Mouse (Mus musculus) intestine, postnatal 0 days (tissue): ENCODE data around the gene Ctdspl. TPM values are rescaled to one million over a fixed set of nuclear protein-coding genes. Genes with fewer than 3 reads are reported as not detected.

Source experiments
- ATAC-seq: fragments of 200-750 bp; cut with Nextera tagmentation; 2 replicates; pipeline ENCODE4 v1.8.0; 2017; ENCODE audit warnings: mild to moderate bottlenecking, moderate TSS enrichment, moderate library complexity
- H3K27ac ChIP-seq: fragments of 300-500 bp; sonication (generic); 2 replicates; pipeline ENCODE4 v1.5.1; 2014; ENCODE audit warnings: mild to moderate bottlenecking, low read depth, low read length, moderate library complexity
- H3K27me3 ChIP-seq: fragments of 300-500 bp; sonication (generic); replicated peaks from 2 replicates; pipeline ENCODE4 v1.6.1; 2014; ENCODE audit warnings: low read length, mixed read lengths; ENCODE audit not compliant: control insufficient read depth, insufficient read depth
- H3K36me3 ChIP-seq: fragments of 300-500 bp; sonication (generic); 2 replicates; pipeline ENCODE4 v1.6.1; 2014; ENCODE audit warnings: mild to moderate bottlenecking, moderate library complexity; ENCODE audit not compliant: control insufficient read depth, insufficient read depth
- H3K4me1 ChIP-seq: fragments of 300-500 bp; sonication (generic); replicated peaks from 2 replicates; pipeline ENCODE4 v1.6.1; 2014; ENCODE audit warnings: antibody characterized with exemption, low read length, mixed read lengths; ENCODE audit not compliant: control insufficient read depth, insufficient read depth
- H3K4me2 ChIP-seq: fragments of 300-500 bp; sonication (generic); replicated peaks from 2 replicates; pipeline ENCODE4 v1.6.1; 2014; ENCODE audit warnings: low read depth, mild to moderate bottlenecking, moderate library complexity
- H3K4me3 ChIP-seq: fragments of 300-500 bp; sonication (generic); 2 replicates; pipeline ENCODE4 v1.5.1; 2014; ENCODE audit warnings: low read depth, low read length
- H3K9ac ChIP-seq: fragments of 300-500 bp; sonication (generic); 2 replicates; pipeline ENCODE4 v1.6.1; 2014; ENCODE audit warnings: mild to moderate bottlenecking, low read depth, low read length
- H3K9me3 ChIP-seq: fragments of 300-500 bp; sonication (generic); 2 replicates; pipeline ENCODE4 v1.6.1; 2016; ENCODE audit warnings: mixed run types; ENCODE audit not compliant: control insufficient read depth
- CTCF ChIP-seq: sonication (generic); IDR thresholded peaks from 2 replicates; pipeline ENCODE4 v1.5.1; 2016; ENCODE audit warnings: low read depth, mild to moderate bottlenecking, control low read depth, antibody characterized with exemption, moderate library complexity
- WGBS: fragments of 180-500 bp; shearing (Covaris S2); extraction: QIAGEN DNeasy Blood & Tissue Kit; methylation state at CpG from one replicate; pipeline ENCODE4 v1.1.7; 2014; 5-methylcytosine and 5-hydroxymethylcytosine counted together
- polyA plus RNA-seq: library from polyadenylated mRNA; unstranded; fragments of >200 nt; fragmentation: Nextera tagmentation; extraction: Ambion mirVana; gene quantifications from 2 replicates; pipeline ENCODE4 v1.2.1, GENCODE M21; 2015

Ctdspl gene
- polyA plus RNA-seq, 1 experiment from 2014 or later = 17.0 TPM

DNA sequence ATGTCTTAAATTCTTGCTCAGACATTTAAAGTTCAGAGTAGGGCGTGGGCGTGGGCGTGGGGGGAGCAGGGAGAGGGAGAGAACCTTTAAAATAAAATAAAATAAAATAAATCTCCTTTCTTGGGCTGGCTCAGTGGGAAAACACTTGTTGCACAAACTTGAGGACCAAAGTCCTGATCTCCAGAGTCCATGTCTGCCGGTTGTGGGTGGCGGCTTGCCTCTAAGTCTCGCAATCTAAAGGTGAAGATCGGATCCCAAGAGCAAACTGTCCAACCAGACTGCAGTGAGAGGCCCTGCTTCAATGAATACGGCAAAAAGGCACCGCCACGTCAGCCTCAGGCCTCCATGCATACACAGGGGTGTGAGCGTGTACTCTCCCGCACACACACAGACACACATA, 13.6 kb downstream of the Ctdspl start:
- WGBS = 39% methylated on average over 12 of the region's 12 CpGs
- Histone ChIP-seq H3K4me2 (peak overlapping the region; percentile 49), H3K27me3 (no peaks in the 10 kb centered on the region), H3K36me3 (no peaks in the 10 kb centered on the region), H3K9me3 (no peaks in the 10 kb centered on the region), H3K4me1 (peaks cover 3% of the 10 kb centered on the region; the same call in 1 of the 2 replicates), H3K9ac (no peak overlapping the region), H3K4me3 (no peak overlapping the region), H3K27ac (peak overlapping the region; percentile 81)
- no peak for TF ChIP-seq CTCF
- peak; percentile 67 for ATAC-seq

DNA sequence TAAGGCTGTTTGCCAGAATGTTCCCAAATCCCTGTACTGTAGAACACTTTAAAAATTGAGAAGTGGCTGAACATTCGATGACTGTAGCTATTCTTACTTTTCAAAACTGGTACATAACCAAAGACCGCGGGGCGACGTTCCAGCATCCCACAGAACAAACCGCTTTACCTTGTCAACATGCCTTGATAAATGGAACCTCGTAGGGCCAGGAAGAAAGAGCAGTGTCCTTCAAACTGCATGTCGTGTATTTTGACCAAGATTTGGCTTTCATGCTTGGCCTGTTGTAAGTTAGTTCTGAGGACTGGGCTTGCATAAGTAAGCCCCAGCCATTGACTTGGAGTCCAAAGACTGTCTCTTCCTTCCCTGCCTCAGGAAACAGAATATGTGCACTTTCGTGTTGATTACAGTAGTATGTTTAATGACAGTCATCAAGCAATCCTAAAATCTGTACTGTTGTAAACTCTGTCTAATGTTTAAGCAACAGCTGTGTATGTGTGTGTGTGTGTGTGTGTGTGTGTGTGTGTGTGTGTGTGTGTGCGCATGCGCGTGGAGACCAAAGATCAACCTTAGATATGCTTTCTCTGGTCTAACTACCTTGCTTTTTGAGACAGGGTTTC, 14.4 kb downstream of the Ctdspl start:
- peak; percentile 62 for ATAC-seq
- H3K9ac ChIP-seq = no peak overlapping the region

DNA sequence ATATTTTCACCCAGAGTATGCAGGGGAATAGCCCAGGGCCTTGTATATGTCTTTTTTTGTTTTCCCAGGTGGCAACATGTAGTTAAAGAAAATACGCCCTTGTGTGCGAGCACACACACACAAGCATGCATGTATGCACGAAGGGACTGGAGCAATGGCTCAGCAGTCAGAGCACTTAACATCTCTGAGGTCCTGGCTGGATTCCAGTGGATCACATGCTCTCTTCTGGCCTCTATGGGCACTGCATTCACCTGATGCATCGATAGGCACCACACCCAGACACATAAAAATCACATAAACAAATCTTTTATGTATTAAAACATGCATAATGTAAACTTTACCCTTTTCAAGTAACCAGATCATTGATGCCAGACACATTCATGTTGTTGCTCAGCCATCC, 15.8 kb downstream of the Ctdspl start:
- Histone ChIP-seq H3K4me2 (no peak overlapping the region), H3K4me1 (peaks cover 3% of the 10 kb centered on the region; the same call in 1 of the 2 replicates), H3K36me3 (no peaks in the 10 kb centered on the region), H3K27ac (peak overlapping the region; percentile 12; the same call in 1 of the 2 replicates), H3K27me3 (no peaks in the 10 kb centered on the region), H3K9me3 (no peaks in the 10 kb centered on the region), H3K9ac (no peak overlapping the region), H3K4me3 (no peak overlapping the region)
- WGBS = 57% methylated on average over 4 of the region's 4 CpGs
- ATAC-seq = no peak
- 0 out of 2 replicates have a peak, but pooled peaks have one; percentile 24 for TF ChIP-seq CTCF

More for the DNA sequence above, 14.4 kb downstream of the Ctdspl start:
- no peaks in the 10 kb centered on the region for H3K36me3 ChIP-seq
- no peaks in the 10 kb centered on the region for H3K9me3 ChIP-seq
- H3K27me3 ChIP-seq = no peaks in the 10 kb centered on the region
- H3K27ac ChIP-seq = peak overlapping the region; percentile 81
- no peak overlapping the region for H3K4me3 ChIP-seq
- no peak for TF ChIP-seq CTCF
- H3K4me1 ChIP-seq = peaks cover 3% of the 10 kb centered on the region; the same call in 1 of the 2 replicates
- 56% methylated on average over 12 of the region's 12 CpGs for WGBS
- peak overlapping the region; percentile 49 for H3K4me2 ChIP-seq

DNA sequence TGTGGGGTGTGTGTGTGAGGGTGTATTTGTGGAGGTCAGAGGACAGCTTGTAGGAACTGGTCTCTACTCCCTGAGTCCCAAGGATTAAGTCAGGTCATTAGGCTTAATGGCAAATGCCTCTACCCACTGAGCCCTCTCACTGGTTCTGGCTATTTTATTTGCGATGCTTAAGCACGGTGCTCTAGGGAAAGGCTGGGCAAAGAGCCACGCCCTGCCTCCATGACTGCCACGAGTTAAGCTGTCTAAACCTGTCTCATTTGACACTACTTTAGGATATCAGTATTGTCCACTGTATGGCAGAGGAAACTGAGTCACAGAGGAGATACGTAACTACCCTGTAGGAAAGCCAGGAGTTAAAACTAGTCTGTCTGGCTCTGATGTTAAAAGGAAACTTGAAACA, 17.7 kb downstream of the Ctdspl start:
- no peaks in the 10 kb centered on the region for H3K36me3 ChIP-seq
- H3K27ac ChIP-seq = no peak overlapping the region
- peaks cover 3% of the 10 kb centered on the region; the same call in 1 of the 2 replicates for H3K4me1 ChIP-seq
- TF ChIP-seq CTCF = no peak
- no peaks in the 10 kb centered on the region for H3K27me3 ChIP-seq
- H3K9ac ChIP-seq = no peak overlapping the region
- no peak for ATAC-seq
- no peak overlapping the region for H3K4me2 ChIP-seq
- no peaks in the 10 kb centered on the region for H3K9me3 ChIP-seq
- WGBS = 40% methylated on average over 5 of the region's 5 CpGs
- H3K4me3 ChIP-seq = no peak overlapping the region

DNA sequence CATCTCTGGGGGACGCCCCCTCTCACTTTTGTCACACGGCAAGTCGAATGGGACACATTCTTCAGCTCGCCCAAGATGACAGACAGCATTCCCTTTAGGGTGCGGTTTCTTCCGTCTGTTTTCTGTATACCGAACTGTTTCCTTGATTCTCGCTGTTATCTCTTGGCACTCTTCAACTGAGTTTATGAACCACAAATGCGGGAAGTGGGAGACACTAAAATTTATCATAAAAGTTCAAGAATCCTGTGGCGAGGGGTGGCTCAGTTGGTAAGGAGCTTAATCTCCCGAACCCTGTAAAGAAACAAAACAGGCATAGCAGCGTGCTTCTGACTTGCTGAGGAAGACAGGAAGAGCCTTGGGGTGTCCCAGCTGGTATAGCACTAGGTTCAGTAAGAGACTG, 18.1 kb downstream of the Ctdspl start:
- peaks cover 3% of the 10 kb centered on the region; the same call in 1 of the 2 replicates for H3K4me1 ChIP-seq
- no peak for TF ChIP-seq CTCF
- ATAC-seq = no peak
- no peaks in the 10 kb centered on the region for H3K27me3 ChIP-seq
- WGBS = 38% methylated on average over 12 of the region's 12 CpGs
- no peaks in the 10 kb centered on the region for H3K9me3 ChIP-seq
- H3K36me3 ChIP-seq = no peaks in the 10 kb centered on the region
- 0 out of 2 replicates have a peak overlapping the region, but pooled peaks have one; percentile 6 for H3K4me2 ChIP-seq
- H3K4me3 ChIP-seq = no peak overlapping the region
- no peak overlapping the region for H3K27ac ChIP-seq
- H3K9ac ChIP-seq = no peak overlapping the region

DNA sequence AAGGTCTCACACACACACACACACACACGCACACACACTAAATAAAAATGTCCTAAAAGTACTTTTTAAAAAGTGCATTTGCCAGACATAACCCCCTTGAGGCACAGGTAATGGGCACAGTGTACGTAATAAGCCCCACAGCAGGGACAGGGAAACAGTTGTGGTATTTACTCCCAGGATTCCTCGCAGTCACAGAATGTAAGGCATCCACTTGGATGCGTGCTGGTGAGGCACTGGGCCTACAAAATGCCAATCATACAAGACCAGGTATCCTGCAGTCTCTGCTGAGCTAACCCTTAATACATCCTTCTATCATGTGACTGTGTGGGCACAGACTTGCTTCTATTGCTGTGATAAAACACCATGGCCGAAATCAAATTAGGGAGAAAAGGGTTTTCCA, 22.2 kb downstream of the Ctdspl start:
- 87% methylated on average over 5 of the region's 5 CpGs for WGBS
- Histone ChIP-seq H3K9ac (no peak overlapping the region), H3K36me3 (no peaks in the 10 kb centered on the region), H3K4me1 (no peaks in the 10 kb centered on the region), H3K27ac (no peak overlapping the region), H3K9me3 (no peaks in the 10 kb centered on the region), H3K27me3 (no peaks in the 10 kb centered on the region), H3K4me3 (no peak overlapping the region), H3K4me2 (no peak overlapping the region)
- no peak for TF ChIP-seq CTCF
- no peak for ATAC-seq

DNA sequence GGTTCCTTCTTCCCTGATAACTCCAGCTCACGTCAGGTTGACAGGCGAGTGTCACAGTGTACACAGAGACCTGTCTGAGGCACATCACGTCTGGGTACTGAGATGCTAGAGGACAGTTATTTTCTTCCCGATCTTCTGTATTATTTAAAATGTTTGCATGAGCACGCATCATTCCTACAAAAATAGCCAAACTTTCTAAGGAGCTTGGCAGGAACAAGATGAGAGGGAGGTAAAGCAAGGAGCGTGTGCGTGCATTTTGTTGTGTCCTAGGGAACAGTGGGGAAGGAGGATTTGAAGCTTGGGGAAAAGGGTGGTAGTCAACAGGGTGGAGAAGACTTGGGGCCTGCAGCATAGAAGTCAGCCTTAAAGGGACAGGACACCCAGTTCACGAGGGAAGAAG, 22.9 kb downstream of the Ctdspl start:
- Histone ChIP-seq H3K9ac (no peak overlapping the region), H3K4me3 (no peak overlapping the region), H3K9me3 (no peaks in the 10 kb centered on the region), H3K36me3 (no peaks in the 10 kb centered on the region), H3K4me2 (no peak overlapping the region), H3K27ac (no peak overlapping the region), H3K27me3 (no peaks in the 10 kb centered on the region), H3K4me1 (no peaks in the 10 kb centered on the region)
- WGBS = 85% methylated on average over 8 of the region's 8 CpGs
- no peak for TF ChIP-seq CTCF
- ATAC-seq = no peak
